Mouse (Mus musculus): ENCODE results near the gene Olfr432. TPM values are rescaled to one million over a fixed set of nuclear protein-coding genes. Genes with fewer than 3 reads are reported as not detected.
A peak's percentile ranks its signal among the peaks of the same experiment; 100 is the strongest.

The Olfr432 gene
- not detected in 2 replicates for total RNA-seq (2015)
- total RNA-seq (2017), result under 0.01 TPM in 1 of 2 replicates, not detected in the other

DNA sequence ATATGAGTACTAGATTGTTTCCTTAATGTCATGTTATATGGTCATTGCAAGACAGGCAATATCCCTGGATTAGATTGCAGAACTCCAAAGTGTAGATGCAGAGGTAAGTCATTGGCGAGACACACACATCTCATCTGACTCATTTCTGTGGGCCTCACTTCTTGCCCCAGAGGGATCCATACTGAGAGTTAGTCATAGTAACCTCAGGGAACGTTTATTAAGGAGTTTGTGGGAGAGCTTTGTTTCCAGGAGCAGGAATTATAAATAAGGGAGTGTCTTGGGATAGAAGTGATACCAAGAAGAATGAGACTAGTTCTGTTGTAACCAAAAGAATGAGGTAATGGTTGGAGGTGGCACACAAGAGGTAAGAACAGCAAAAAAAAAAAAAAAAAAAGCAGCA, at the start of gene Olfr432:
TSS of gene Olfr432 (plus strand) at position 313 of the 400 bp plus-strand sequence.
- peak; percentile 0; the same call in 1 of the 2 replicates for ATAC-seq (replicated peaks; ENCODE audit: poor library complexity)

DNA sequence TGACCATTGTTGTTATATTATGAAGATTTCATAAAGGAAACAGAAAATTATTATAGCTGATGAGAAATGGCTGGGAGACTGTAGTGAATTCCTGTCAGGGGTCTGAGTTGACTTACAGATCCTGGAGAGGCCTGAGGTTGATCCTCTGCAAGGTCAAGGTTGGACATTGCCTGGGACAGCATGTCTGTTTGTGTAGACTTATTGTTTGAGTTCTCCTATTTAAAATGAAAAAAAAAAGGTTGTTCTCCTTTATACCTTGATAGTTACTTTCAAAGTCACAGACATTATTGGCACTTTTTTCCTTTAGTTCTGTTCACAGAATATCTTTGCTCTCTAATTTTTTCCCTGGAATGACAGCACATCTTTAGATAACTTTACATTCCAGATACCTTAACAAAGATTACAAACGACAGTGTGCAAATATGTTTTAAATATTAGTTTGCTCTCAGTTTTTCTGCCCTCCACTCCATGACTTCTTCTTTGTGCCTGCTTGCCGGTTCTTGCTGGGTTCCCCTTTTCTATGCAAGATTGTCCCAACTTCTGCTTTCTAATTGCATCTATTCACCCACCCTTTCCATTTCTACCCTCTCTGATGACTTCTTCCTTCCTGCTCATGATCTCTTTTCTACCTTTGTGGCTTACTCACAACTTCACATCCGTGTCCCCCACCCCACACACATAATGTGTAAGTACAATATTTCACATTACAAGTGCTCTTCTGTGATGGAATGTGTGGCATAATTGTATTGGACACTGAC, 44.5 kb upstream of the Olfr432 start:
- ATAC-seq (replicated peaks; ENCODE audit: poor library complexity), result peak; percentile 96

DNA sequence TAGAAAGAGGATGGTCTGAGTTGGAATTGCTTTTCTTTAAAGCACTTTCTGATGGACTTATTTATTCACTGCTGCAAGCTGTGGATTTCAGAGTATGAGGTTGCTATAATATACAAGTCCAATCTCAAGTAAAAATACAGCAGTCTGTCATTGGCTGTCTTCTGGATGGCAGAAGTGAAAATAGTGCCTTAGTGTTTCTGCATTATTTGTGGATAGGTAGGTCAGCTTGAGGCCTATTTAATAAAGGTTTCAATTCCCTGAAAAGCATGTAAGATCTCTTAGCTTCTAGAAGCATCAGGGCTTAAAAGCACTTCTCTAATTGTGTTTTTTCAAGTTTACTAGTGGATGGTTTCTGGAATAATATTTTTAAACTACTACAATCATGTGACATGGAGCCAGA, 42.0 kb upstream of the Olfr432 start:
- ATAC-seq (replicated peaks; ENCODE audit: poor library complexity), result peak; percentile 28; the same call in 1 of the 2 replicates

DNA sequence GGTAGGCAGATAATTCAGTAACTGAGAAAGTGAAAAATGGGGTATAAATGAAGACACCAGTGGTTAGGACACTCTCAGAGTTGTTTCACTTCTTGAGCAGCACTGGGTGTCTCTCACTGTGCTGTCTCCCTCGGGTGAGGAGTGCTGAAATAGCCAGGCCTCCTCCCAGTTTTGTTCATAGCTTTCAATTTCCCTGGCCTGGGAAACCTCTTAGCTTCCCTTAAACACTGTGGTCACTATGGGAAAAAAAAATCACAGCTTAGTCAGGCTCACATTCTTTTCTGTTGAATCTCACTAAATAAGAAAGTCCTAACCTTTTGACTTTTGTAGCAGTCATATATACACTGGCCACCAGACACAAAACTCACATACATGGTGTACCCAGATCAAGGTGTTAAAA, 17.3 kb upstream of the Olfr432 start, which contains the start of gene Ifi205:
TSS of gene Ifi205 (minus strand) at position 113 of the 400 bp plus-strand sequence.
- ATAC-seq (replicated peaks; ENCODE audit: poor library complexity), result 0 out of 2 replicates have a peak, but pooled peaks have one; percentile 20

DNA sequence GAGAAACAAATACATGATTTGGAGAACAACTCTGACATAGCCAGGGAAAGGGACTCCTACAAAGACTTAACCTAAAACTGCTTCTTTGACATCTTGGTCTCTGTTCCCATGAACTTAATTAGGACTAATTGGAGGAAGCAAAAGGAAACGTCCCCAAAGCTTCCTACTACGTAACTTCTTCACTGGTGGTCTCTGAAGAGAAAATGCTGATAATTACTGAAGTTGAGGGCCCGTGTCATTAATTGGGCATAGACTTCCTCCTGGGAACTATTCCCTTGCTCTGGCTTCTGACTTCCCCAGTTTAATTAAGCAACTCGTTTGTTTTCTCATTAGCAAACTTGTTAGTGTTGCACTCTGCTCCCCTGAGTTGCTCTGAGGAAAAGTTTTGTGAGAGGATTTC, 13.2 kb upstream of the Olfr432 start:
- no peak for ATAC-seq (replicated peaks; ENCODE audit: poor library complexity)

DNA sequence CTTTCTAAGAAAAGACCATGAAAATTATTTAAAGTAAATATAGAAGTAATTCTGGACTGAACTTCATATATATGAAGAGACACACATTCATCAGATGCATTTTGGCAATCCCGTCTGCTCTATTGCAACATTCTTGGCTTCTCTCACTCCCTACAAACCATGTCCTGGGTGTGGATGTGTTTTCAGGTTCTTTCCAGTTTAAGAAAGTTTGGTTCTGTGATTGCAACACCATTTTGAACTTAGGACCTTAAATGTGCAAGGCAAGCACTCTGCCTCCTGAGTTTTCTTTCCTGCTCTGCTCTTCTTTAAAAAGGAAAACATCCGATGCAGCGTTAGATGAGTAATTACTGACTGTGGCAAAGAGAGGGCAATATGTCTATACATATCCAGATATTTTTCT, 10.5 kb upstream of the Olfr432 start:
- ATAC-seq (replicated peaks; ENCODE audit: poor library complexity), result no peak

DNA sequence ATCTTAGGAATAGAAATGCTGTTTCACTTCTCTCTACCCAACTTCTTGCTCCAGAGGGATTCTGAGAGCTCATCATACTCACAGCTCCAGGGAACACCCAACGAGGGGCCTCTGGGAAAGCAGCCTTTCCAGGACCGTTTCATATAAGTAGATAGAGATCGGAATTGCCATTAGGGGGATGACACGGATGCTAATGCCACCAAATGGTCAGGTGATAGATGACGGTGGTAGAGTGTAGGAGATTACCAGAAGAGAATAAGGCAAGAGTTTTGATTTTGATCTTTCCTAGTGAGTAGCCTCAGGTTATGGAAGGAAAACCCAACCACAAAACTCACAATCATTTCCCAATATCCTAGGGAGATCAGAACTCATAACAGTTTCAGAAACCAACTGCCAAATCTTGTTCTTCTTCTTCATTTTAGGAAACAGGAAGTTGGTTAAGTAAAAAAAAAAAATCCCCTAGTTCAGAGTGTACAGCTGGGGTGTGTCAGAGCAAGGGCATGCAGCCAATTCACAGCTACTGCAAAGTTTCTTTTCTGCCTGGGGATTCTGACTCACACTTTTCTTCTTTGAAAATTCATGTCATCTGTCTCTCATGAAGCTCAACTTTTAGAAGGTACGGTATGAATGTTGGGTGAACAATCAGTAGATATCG, 8.4 kb upstream of the Olfr432 start, which contains the start of gene Olfr433:
TSS of gene Olfr433 (plus strand) at position 183 of the 655 bp plus-strand sequence.
- peak; percentile 79 for ATAC-seq (replicated peaks; ENCODE audit: poor library complexity)

DNA sequence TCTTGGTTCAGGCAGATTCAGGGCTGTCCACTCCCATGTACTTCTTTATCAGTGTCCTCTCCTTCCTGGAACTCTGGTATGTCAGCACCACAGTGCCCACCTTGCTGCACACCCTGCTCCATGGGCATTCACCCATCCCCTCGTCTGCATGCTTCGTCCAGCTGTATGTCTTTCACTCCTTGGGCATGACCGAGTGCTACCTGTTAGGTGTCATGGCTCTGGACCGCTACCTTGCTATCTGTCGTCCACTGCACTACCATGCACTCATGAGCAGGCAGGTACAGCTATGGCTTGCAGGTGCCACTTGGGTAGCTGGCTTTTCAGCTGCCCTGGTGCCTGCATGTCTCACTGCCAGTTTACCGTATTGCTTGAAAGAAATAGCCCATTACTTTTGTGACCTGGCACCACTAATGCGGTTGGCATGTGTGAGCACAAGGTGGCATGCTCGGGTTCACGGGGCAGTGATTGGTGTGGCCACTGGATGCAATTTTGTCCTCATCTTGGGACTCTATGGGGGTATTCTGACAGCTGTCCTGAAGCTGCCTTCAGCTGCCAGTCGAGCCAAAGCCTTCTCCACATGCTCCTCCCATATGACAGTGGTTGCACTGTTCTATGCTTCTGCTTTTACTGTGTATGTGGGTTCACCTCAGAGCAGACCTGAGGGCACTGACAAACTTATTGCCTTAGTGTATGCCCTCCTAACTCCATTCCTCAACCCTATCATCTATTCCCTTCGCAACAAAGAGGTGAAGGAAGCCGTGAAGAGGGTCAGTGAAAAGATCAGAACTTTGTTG, 6.7 kb upstream of the Olfr432 start:
- peak; percentile 71 for ATAC-seq (replicated peaks; ENCODE audit: poor library complexity)

DNA sequence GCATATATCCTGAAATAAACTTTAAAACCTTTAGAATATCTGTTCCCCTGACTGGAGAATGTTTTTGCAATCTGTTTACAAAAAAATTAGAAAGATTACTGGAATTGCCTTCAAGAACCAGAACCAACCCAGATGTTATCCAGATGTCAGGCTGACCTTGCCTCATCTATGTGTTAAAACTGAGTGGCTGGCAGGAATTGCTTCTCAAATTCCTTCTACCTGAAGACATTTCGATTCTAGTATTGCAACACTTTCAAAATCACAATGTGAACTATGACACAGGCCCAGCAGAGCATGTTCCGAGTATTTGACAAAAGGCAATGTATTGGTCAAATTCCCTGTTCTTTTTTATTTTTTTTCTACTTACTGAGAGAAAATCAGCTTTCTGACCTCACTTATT, 4.6 kb upstream of the Olfr432 start:
- ATAC-seq (replicated peaks; ENCODE audit: poor library complexity), result no peak

DNA sequence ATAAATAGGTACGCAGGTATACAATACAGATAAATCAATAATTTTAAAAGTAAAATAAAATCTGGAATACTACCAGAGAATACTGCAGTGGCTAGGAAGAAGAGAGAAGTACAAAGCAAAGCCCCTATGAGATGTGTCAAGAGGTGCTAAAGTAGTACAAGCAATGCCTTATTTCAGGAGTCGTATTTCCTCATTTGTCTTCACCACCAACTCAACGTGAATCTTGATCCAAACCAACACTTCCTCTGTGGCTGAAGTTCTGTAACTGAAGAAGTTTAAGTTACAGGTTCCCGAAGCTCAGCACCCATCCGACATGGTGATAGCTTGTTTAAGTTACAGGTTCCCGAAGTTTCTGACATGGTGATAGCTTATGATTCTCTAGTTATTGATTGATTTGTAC, 778 bp upstream of the Olfr432 start:
- peak; percentile 74 for ATAC-seq (replicated peaks; ENCODE audit: poor library complexity)

DNA sequence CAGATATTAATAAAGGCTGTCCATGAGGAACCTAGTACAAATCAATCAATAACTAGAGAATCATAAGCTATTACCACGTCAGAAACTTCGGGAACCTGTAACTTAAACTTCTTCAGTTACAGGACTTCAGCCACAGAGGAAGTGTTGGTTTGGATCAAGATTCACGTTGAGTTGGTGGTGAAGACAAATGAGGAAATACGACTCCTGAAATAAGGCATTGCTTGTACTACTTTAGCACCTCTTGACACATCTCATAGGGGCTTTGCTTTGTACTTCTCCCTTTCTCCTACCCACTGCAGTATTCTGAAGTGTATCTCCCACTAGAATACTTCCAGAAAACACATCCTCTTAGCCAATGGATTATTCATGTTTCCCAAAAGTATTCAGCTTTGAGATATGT, 352 bp downstream of the Olfr432 start:
- ATAC-seq (replicated peaks; ENCODE audit: poor library complexity), result peak; percentile 78

DNA sequence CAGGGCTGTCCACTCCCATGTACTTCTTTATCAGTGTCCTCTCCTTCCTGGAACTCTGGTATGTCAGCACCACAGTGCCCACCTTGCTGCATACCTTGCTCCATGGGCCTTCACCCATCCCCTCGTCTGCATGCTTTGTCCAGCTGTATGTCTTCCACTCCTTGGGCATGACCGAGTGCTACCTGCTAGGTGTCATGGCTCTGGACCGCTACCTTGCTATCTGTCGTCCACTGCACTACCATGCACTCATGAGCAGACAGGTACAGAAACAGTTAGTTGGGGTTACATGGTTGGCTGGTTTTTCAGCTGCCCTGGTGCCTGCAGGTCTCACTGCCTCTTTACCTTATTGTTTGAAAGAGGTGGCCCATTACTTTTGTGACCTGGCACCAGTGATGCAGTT, 1.5 kb downstream of the Olfr432 start:
- no peak for ATAC-seq (replicated peaks; ENCODE audit: poor library complexity)

DNA sequence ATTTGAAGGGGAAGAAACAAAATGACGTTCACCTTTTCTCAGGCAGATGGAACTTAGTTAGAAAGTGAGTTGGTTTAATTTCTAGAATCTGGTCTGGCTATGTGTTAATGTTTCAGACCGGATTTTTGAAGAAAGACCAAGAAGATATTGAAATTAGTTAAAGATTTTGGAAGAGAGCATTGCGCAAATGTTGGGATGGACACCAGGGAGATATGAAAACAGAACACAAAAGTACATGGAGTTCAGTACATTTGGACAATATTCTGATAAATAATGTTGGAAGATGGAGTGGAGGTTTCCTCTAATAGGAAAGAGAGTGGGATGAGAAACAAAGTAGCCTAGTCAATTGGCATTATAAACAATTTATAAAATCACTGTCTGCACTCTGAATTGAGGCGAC, 2.5 kb downstream of the Olfr432 start:
- no peak for ATAC-seq (replicated peaks; ENCODE audit: poor library complexity)

DNA sequence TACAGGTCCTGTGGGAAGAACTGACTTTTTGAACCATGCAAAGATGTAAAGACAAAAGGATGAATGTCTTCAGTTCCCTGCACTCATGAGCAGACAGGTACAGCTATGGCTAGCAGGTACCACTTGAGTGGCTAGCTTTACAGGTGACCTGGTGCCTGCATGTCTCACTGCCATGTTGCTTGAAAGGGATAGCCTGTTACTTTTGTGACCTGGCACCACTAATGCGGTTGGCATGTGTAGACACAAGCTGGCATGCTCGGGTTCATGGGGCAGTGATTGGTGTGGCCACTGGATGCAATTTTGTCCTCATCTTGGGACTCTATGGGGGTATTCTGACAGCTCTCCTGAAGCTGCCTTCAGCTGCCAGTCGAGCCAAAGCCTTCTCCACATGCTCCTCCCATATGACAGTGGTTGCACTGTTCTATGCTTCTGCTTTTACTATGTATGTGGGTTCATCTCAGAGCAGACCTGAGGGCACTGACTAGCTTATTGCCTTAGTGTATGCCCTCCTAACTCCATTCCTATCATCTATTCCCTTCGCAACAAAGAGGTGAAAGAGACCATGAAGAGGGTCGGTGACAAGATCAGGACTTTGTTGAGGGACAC, 3.0 kb downstream of the Olfr432 start:
- ATAC-seq (replicated peaks; ENCODE audit: poor library complexity), result peak; percentile 56

DNA sequence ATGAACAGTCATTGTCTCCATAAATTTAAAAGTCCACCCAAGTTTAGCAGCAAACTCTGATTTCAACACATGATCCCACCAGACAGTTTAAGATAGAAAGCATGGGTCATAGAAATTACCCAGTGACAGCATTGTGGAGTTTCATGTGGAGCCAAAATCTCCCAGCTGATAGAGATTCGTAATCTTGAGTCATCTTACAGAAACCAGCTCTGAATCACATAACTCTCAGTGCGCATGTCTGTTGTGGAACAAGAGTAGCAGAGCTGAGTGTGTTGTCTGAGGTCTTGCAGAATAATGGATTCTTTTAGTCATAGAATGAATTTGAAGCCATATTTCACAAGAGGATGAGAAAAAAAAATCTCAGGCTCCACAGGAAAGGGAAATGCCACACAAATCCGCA, 4.0 kb downstream of the Olfr432 start:
- peak; percentile 9; the same call in 1 of the 2 replicates for ATAC-seq (replicated peaks; ENCODE audit: poor library complexity)

DNA sequence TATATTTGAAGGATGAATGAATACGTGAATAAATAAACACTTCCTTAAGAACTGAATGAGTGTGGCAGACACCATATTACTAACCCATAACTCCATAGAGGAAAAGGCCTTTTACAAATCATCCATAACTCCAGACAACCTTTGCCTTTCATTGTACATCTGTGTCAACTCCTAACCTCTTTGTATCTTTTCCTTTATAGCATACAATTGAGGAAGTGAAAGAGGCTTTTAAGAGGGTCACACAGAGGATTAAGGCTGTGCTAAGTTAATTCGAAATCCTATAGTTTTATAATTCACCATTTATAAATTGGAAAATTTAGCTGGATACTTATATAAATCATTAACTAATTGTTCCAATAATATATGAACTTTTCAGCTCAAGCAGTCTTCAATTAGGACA, 6.2 kb downstream of the Olfr432 start:
- peak; percentile 51 for ATAC-seq (replicated peaks; ENCODE audit: poor library complexity)

DNA sequence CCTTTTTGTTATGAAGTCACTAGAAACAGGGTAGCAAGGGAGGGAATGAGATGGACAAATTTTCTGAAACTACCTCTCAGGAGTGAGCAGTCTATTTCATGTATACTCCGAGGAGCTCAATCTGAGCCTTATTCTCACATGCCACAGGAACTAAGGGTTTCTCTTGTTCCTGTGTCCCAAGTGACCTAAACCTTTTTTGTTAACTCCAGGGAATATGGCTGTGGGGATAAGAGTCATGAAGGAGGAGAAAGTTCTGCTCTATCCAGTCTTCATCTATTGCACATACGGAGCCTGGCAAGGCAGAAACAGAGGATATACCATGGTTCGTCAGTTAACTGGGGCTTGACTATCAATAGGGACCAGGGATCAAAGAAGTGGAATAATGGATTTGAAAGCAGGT, 17.3 kb downstream of the Olfr432 start, which contains the start of gene Olfr430:
TSS of gene Olfr430 (plus strand) at position 301 of the 400 bp plus-strand sequence.
- no peak for ATAC-seq (replicated peaks; ENCODE audit: poor library complexity)

DNA sequence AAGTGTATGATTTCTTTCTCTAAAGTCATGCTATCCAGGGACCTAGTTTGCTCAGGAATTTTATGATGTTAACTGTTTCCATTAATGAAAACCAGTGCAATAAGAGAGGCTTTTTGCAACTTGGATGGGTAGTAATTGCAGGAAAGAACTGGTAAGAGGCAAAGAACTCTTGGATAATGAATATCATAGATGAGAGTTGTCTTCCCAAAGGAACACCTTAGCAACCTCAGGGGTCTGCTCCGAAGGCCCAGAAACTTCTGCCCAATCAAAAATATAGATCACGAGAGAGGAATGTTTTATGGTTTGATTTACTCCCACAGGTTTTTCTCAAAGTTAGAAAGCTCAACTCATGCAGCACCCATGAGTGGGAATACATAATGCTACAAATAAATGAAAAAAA, 35.0 kb downstream of the Olfr432 start, which contains the start of gene Olfr429:
TSS of gene Olfr429 (plus strand) at position 301 of the 400 bp plus-strand sequence.
- ATAC-seq (replicated peaks; ENCODE audit: poor library complexity), result no peak

DNA sequence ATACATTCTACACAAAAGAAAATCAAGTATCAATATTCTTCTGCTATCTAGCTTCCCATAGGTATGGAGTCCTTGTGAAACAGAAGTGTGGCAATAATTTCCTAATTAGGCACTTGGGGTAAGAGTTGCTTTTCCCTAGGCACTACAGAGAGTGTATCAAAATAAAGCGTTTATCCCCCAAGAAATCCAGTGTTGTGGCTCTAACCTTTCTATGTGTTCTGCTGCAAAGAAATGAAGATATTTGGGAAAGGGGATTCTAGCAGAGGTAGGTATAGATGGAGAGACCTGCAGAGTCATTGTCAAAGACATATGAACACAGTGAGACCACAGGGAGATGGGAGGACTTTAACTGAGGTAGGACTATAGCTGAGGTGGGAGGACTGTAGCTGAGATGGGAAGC, 47.6 kb downstream of the Olfr432 start, which contains the start of gene Olfr427:
TSS of gene Olfr427 (plus strand) at position 301 of the 400 bp plus-strand sequence.
- ATAC-seq (replicated peaks; ENCODE audit: poor library complexity), result no peak; the same call in 1 of the 2 replicates

DNA sequence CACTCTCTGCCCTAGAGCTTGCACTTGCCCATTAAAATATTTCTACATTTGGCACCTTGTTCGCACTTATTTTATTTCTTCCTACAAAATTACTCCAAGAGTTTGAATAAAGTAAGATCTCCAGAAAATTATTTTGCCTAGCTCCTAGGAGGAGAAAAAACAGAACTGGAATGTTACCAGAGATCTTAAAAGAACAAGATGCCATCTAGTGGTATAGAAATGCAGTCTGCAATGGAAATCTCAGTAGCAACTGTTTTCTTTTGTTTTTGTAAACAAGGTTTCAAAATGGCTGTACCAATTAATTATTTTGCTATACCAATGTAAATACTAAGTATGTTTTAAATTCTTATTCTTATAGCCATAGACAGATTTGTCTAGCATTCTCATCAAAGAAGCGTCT, 54.7 kb downstream of the Olfr432 start:
- ATAC-seq (replicated peaks; ENCODE audit: poor library complexity), result peak; percentile 68
